Mouse (Mus musculus) stomach, postnatal 0 days (tissue): Measurements from ENCODE around the gene Mapk11. TPM values are rescaled to one million over a fixed set of nuclear protein-coding genes. Genes with fewer than 3 reads are reported as not detected.

Source experiments
- ATAC-seq: fragments of 200-750 bp; cut with Nextera tagmentation; 2 replicates; pipeline ENCODE4 v1.8.0; 2017; ENCODE audit not compliant: low FRiP score, low TSS enrichment
- DNase-seq: peaks from one replicate; pipeline ENCODE4 v3.0.0-alpha.2; 2016; ENCODE audit warnings: low spot score
- H3K27ac ChIP-seq: fragments of 300-500 bp; sonication (generic); replicated peaks from 2 replicates; pipeline ENCODE4 v1.5.1; 2014; ENCODE audit warnings: mild to moderate bottlenecking, control low read depth
- H3K27me3 ChIP-seq: fragments of 300-500 bp; sonication (generic); 2 replicates; pipeline ENCODE4 v1.6.1; 2014; ENCODE audit warnings: low read length; ENCODE audit not compliant: control insufficient read depth, insufficient read depth
- H3K36me3 ChIP-seq: fragments of 300-500 bp; sonication (generic); 2 replicates; pipeline ENCODE4 v1.6.1; 2014; ENCODE audit warnings: low read length, mixed read lengths; ENCODE audit not compliant: control insufficient read depth, insufficient read depth
- H3K4me1 ChIP-seq: fragments of 300-500 bp; sonication (generic); replicated peaks from 2 replicates; pipeline ENCODE4 v1.6.1; 2014; ENCODE audit warnings: antibody characterized with exemption; ENCODE audit not compliant: control insufficient read depth, insufficient read depth
- H3K4me2 ChIP-seq: fragments of 300-500 bp; sonication (generic); replicated peaks from 2 replicates; pipeline ENCODE4 v1.6.1; 2014; ENCODE audit warnings: low read depth, mild to moderate bottlenecking, control low read depth, moderate library complexity
- H3K4me3 ChIP-seq: fragments of 300-500 bp; sonication (generic); 2 replicates; pipeline ENCODE4 v1.5.1; 2014; ENCODE audit warnings: low read depth, low read length, control low read depth
- H3K9ac ChIP-seq: fragments of 300-500 bp; sonication (generic); 2 replicates; pipeline ENCODE4 v1.6.1; 2014; ENCODE audit warnings: mild to moderate bottlenecking, low read length, control low read depth, mixed read lengths
- H3K9me3 ChIP-seq: fragments of 300-500 bp; sonication (generic); 2 replicates; pipeline ENCODE4 v1.6.1; 2016; ENCODE audit warnings: low read length; ENCODE audit not compliant: control insufficient read depth
- CTCF ChIP-seq: IDR thresholded peaks from 2 replicates; pipeline ENCODE4 v1.5.1; 2016; ENCODE audit warnings: antibody characterized with exemption, low read depth, mild to moderate bottlenecking, moderate library complexity
- EP300 ChIP-seq: optimal IDR thresholded peaks from 2 replicates; pipeline ENCODE3; 2016; ENCODE audit warnings: antibody characterized with exemption
- WGBS: fragments of 180-500 bp; shearing (Covaris S2); extraction: QIAGEN DNeasy Blood & Tissue Kit; methylation state at CpG from one replicate; pipeline ENCODE4 v1.1.7; 2014; 5-methylcytosine and 5-hydroxymethylcytosine counted together
- microRNA-seq: library from miRNA; unstranded; fragments of <30 nt; microRNA quantifications from one replicate; pipeline ENCODE4, GENCODE M21; 2016
- polyA plus RNA-seq: library from polyadenylated mRNA; unstranded; fragments of >200 nt; fragmentation: Nextera tagmentation; extraction: Ambion mirVana; gene quantifications from 2 replicates; pipeline ENCODE4 v1.2.1, GENCODE M21; 2015

The Mapk11 gene
- polyA plus RNA-seq, 1 experiment from 2014 or later: 2.1 TPM

DNA sequence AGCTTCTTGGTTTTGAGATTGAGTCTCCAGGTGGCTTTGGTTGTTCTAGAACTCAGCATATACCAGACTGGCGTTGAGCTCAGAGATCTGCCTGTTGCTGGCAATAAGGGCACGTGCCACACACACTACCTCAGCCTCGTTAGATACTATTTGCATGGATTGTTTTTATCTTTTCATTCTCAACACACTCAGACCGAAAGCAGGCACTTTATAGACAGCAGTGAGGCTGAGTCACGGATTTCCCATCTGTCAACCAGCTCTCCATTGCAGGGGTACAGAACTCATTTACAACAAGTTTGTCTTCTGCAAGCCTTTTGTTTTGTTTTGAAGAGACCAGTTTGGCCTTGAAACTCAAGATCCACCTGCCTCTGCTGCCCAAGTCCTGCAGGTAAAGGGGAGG, 52.0 kb downstream of the Mapk11 start:
- Histone ChIP-seq H3K27ac (no peak overlapping the region), H3K36me3 (peaks cover 59% of the 10 kb centered on the region), H3K4me3 (no peak overlapping the region), H3K9ac (no peak overlapping the region), H3K4me2 (no peak overlapping the region), H3K4me1 (no peaks in the 10 kb centered on the region), H3K27me3 (no peaks in the 10 kb centered on the region), H3K9me3 (no peaks in the 10 kb centered on the region)
- no peak for ATAC-seq
- TF ChIP-seq EP300 (no peak), CTCF (no peak)
- WGBS: 89% methylated on average over 5 of the region's 5 CpGs
- no peak for DNase-seq

Small RNAs within 50 kb of the gene (microRNA-seq; reads per million reads assigned to microRNA genes)
- not detected for gene Mir6958
- gene Mir7118: 0.96 reads per million

Other genes with a start within 250 kb of the Mapk11 start
- gene Ttll8, start 195.2 kb downstream of the Mapk11 start, polyA plus RNA-seq: not detected in 2 replicates
- gene Mlc1, start 170.6 kb downstream of the Mapk11 start, polyA plus RNA-seq: not detected in 2 replicates
- gene Mov10l1, start 166.7 kb downstream of the Mapk11 start, polyA plus RNA-seq: not detected in 2 replicates
- 0.16 and 0.79 TPM in 2 replicates for gene Panx2, start 89.9 kb downstream of the Mapk11 start, polyA plus RNA-seq
- gene Trabd, start 74.5 kb downstream of the Mapk11 start, polyA plus RNA-seq: 55.9 and 57.8 TPM in 2 replicates
- gene Selenoo, start 60.5 kb downstream of the Mapk11 start, polyA plus RNA-seq: 14.3 and 16.3 TPM in 2 replicates
- 4.0 and 5.2 TPM in 2 replicates for gene Tubgcp6, start 26.5 kb downstream of the Mapk11 start, polyA plus RNA-seq
- gene Hdac10, start 20.9 kb downstream of the Mapk11 start, polyA plus RNA-seq: 10.7 and 12.4 TPM in 2 replicates
- 3.1 and 3.2 TPM in 2 replicates for gene Mapk12, start 8.9 kb downstream of the Mapk11 start, polyA plus RNA-seq
- gene Plxnb2, start 31.2 kb upstream of the Mapk11 start, polyA plus RNA-seq: 75.2 and 85.9 TPM in 2 replicates
- 4.1 and 5.3 TPM in 2 replicates for gene Dennd6b, start 46.9 kb upstream of the Mapk11 start, polyA plus RNA-seq
- gene Ppp6r2, start 61.9 kb upstream of the Mapk11 start, polyA plus RNA-seq: 16.2 and 17.2 TPM in 2 replicates
- gene Sbf1, start 165.7 kb upstream of the Mapk11 start, polyA plus RNA-seq: 27.6 and 31.9 TPM in 2 replicates
- 0.44 and 0.47 TPM in 2 replicates for gene Adm2, start 173.1 kb upstream of the Mapk11 start, polyA plus RNA-seq
- 0.17 TPM in 1 of 2 replicates, not detected in the other for gene Miox, start 184.8 kb upstream of the Mapk11 start, polyA plus RNA-seq
- 24.3 and 24.4 TPM in 2 replicates for gene Lmf2, start 206.0 kb upstream of the Mapk11 start, polyA plus RNA-seq
- gene Ncaph2, start 206.1 kb upstream of the Mapk11 start, polyA plus RNA-seq: 69.4 and 72.8 TPM in 2 replicates
- 6.3 and 7.4 TPM in 2 replicates for gene Sco2, start 224.2 kb upstream of the Mapk11 start, polyA plus RNA-seq
- 1.4 and 1.6 TPM in 2 replicates for gene Tymp, start 227.4 kb upstream of the Mapk11 start, polyA plus RNA-seq
- 0.56 and 0.80 TPM in 2 replicates for gene Odf3b, start 229.7 kb upstream of the Mapk11 start, polyA plus RNA-seq
- 0.02 TPM in 1 of 2 replicates, not detected in the other for gene Klhdc7b, start 235.3 kb upstream of the Mapk11 start, polyA plus RNA-seq